Mouse (Mus musculus) G1E (cell line): ENCODE data around the gene Cacna1c. TPM values are rescaled to one million over a fixed set of nuclear protein-coding genes. Genes with fewer than 3 reads are reported as not detected.

Source experiments
- ATAC-seq: 2 replicates; pipeline ENCODE4 v1.8.0; 2016; ENCODE audit warnings: mild to moderate bottlenecking; ENCODE audit not compliant: insufficient number of reproducible peaks, poor library complexity, low FRiP score, severe bottlenecking; ENCODE audit errors: extremely low read depth
- DNase-seq: peaks from one replicate; pipeline ENCODE4 v3.0.0; 2012; ENCODE audit warnings: low spot score
- H3K27me3 ChIP-seq: 2 replicates; pipeline ENCODE4 v1.6.1; 2012; ENCODE audit warnings: mild to moderate bottlenecking, low read length, inconsistent platforms; ENCODE audit not compliant: insufficient read depth
- H3K36me3 ChIP-seq: replicated peaks from 2 replicates; pipeline ENCODE3; 2012; ENCODE audit warnings: mild to moderate bottlenecking, inconsistent platforms
- H3K4me1 ChIP-seq: 2 replicates; pipeline ENCODE4 v1.6.1; 2012; ENCODE audit warnings: low read depth, low read length, inconsistent platforms, mixed read lengths; ENCODE audit not compliant: insufficient read depth
- H3K4me3 ChIP-seq: 2 replicates; pipeline ENCODE4 v1.5.1; 2012; ENCODE audit warnings: low read depth, mild to moderate bottlenecking, inconsistent platforms, low read length, moderate library complexity, mixed read lengths
- H3K9me3 ChIP-seq: replicated peaks from 2 replicates; pipeline ENCODE4 v1.6.1; 2012; ENCODE audit warnings: inconsistent platforms
- CTCF ChIP-seq: IDR thresholded peaks from 2 replicates; pipeline ENCODE4 v1.5.1; 2012; ENCODE audit warnings: low read depth, low read length, inconsistent platforms, mixed read lengths
- GATA1 ChIP-seq: IDR thresholded peaks from 2 replicates; pipeline ENCODE4 v1.6.1; 2012; ENCODE audit warnings: borderline replicate concordance, low read length, inconsistent platforms, mixed read lengths
- GATA2 ChIP-seq: IDR thresholded peaks from 2 replicates; pipeline ENCODE4 v1.6.1; 2012; ENCODE audit warnings: low read depth, low read length, inconsistent platforms, borderline replicate concordance
- POLR2AphosphoS5 ChIP-seq: IDR thresholded peaks from 2 replicates; pipeline ENCODE4 v1.6.1; 2012; ENCODE audit warnings: low read depth, low read length, inconsistent platforms; ENCODE audit not compliant: insufficient replicate concordance
- TAL1 ChIP-seq: conservative IDR thresholded peaks from 2 replicates; pipeline ENCODE4 v1.6.1; 2012; ENCODE audit warnings: low read depth, low read length, inconsistent platforms, mixed read lengths
- polyA plus RNA-seq: library from polyadenylated mRNA; stranded (reverse); fragments of >175 nt; gene quantifications from 2 replicates; pipeline ENCODE4 v1.2.3, GENCODE M21; 2012
- total RNA-seq, 2 experiments: library from RNA; stranded (forward) in 1 of 2; stranded (reverse) in 1 of 2; fragments of 200-1000 nt in 1 of 2; fragments of >200 nt in 1 of 2; fragmentation: Nextera tagmentation in 1 of 2; gene quantifications; 2 replicates each; pipeline ENCODE4 v1.2.3; 2014 to 2017

Cacna1c gene
- total and polyA plus RNA-seq, 3 experiments: 0.11 TPM; not detected in 2

DNA sequence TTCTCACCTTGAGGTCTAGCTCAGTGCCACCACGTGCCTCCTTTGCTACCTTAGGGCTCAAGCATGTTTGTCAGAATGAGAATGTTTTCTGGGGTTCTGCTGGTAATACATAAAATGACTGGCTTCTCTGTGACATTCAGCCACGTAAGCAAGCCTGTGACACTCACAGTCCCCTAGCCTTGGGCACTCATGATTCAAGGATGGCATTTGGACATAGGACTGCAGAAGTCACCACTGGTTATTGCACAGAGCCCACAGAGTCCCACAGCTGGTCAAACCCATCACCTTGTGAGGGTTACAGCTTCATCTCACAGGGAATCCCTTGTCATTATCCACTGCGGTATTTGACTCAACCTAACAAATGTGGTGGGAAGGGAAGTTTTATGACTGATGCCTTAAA, 408.3 kb downstream of the Cacna1c start:
- no peaks in the 10 kb centered on the region for H3K27me3 ChIP-seq
- ATAC-seq (no peak), DNase-seq (no peak)
- no peak overlapping the region for H3K4me3 ChIP-seq
- H3K36me3 ChIP-seq: no peaks in the 10 kb centered on the region
- TF ChIP-seq GATA1 (no peak), CTCF (no peak), TAL1 (no peak), GATA2 (no peak), POLR2AphosphoS5 (no peak)
- H3K4me1 ChIP-seq: no peaks in the 10 kb centered on the region
- H3K9me3 ChIP-seq: peaks cover 82% of the 10 kb centered on the region

- peaks cover 86% of the 10 kb centered on the region for H3K9me3 ChIP-seq
- TF ChIP-seq TAL1: no peak
- no peak for TF ChIP-seq GATA2
- no peak for TF ChIP-seq POLR2AphosphoS5
- H3K4me1 ChIP-seq: no peaks in the 10 kb centered on the region
- no peak overlapping the region for H3K4me3 ChIP-seq
- no peak for DNase-seq
- no peaks in the 10 kb centered on the region for H3K36me3 ChIP-seq
- no peaks in the 10 kb centered on the region for H3K27me3 ChIP-seq
- no peak for ATAC-seq
Observed at GRCm38 (mm10) chr6:118780280-118780679, 415.9 kb downstream of the Cacna1c start.

DNA sequence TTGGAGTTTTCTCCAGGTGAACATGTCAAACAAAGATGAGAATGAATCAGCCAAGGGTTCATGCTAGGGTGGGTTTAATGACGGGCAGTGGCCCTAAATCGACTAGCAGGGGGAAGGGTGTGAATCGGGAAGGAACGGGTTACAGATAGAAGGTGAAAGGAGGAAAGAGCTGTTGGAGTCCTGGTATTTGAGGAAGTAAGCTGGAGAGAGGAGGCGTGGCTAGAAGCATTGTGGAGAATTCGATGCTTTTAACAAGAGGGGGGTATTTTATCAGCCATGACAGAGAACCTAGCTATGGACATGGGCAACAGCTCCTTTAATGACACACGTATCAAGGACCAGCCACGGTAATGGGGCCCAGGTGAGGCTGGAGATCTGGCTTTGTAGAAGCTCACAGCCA, 417.0 kb downstream of the Cacna1c start:
- no peaks in the 10 kb centered on the region for H3K27me3 ChIP-seq
- ATAC-seq: no peak
- H3K36me3 ChIP-seq: no peaks in the 10 kb centered on the region
- peaks cover 91% of the 10 kb centered on the region for H3K9me3 ChIP-seq
- no peaks in the 10 kb centered on the region for H3K4me1 ChIP-seq
- no peak for DNase-seq
- H3K4me3 ChIP-seq: no peak overlapping the region
- TF ChIP-seq CTCF (no peak), GATA1 (no peak), TAL1 (no peak), GATA2 (no peak), POLR2AphosphoS5 (no peak)

DNA sequence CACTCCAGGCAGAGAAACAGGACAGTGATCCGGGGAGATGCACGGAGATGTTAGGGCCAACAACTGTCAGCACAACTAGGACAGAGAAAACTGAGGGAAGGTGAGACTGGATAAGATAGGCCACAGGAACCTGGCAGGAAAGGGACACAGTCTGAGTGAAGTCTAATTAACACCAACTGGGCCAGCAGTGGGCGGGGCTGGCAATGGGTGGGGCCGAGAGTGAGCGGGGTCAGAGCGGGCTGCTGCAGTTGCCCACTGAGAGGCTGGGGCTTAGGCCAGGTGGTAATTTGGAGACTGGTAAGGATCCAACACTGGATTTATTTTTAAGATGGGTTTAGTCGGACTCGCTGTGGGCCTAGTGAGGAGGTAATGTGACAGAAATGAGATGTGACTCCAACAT, 418.8 kb downstream of the Cacna1c start:
- H3K4me3 ChIP-seq: no peak overlapping the region
- DNase-seq: no peak
- peaks cover 89% of the 10 kb centered on the region for H3K9me3 ChIP-seq
- H3K4me1 ChIP-seq: no peaks in the 10 kb centered on the region
- no peaks in the 10 kb centered on the region for H3K36me3 ChIP-seq
- H3K27me3 ChIP-seq: no peaks in the 10 kb centered on the region
- no peak for TF ChIP-seq CTCF
- no peak for ATAC-seq

DNA sequence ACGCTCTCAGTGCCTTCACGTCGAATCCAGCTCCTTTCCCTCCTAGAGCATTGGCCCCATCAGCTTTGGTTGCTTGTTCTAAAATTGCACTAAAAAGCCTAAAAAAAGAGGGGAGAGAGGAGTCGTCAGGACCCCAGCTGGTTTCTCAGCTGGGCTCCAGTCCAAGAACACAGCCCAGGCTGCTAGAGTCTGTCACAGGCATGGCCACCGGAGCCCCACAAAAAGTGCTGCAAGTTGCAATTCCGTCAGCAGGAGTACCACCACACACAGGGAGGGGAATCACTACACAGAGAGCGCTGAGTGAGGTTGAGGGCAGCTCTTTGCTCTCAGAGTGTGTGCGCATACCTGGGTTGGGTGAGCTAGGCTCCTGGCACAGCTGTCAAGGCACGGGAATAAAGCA, 419.8 kb downstream of the Cacna1c start:
- H3K4me1 ChIP-seq: no peaks in the 10 kb centered on the region
- ATAC-seq: no peak

DNA sequence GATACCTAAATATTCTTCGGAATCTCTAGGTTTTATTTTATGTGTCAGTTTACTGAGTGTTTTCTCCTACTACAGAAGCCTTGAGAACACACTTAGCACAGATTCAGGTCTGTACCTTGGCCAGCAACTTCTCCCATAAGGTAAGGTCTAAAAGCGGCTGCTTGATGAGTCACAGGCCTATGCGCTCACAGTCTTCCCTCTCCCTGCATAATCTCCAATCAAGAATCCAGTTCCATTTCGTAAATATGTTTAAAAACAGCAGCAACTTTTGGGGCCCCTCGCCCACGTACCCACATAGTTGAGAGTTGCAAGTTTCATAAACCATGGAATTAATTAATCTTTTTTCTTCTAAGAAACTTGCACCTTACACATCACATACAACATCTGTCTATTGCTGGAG, 423.6 kb downstream of the Cacna1c start:
- no peak overlapping the region for H3K4me3 ChIP-seq
- H3K4me1 ChIP-seq: no peaks in the 10 kb centered on the region
- ATAC-seq: no peak
- TF ChIP-seq POLR2AphosphoS5: no peak
- TF ChIP-seq GATA1: no peak
- TF ChIP-seq GATA2: no peak
- no peak for TF ChIP-seq CTCF
- no peak for TF ChIP-seq TAL1
- H3K9me3 ChIP-seq: peaks cover 87% of the 10 kb centered on the region
- no peaks in the 10 kb centered on the region for H3K36me3 ChIP-seq
- DNase-seq: no peak
- no peaks in the 10 kb centered on the region for H3K27me3 ChIP-seq

More for the DNA sequence above, 419.8 kb downstream of the Cacna1c start:
- no peak for DNase-seq
- Histone ChIP-seq H3K36me3 (no peaks in the 10 kb centered on the region), H3K9me3 (peaks cover 87% of the 10 kb centered on the region), H3K27me3 (no peaks in the 10 kb centered on the region), H3K4me3 (no peak overlapping the region)
- TF ChIP-seq CTCF: no peak
- TF ChIP-seq TAL1: no peak
- TF ChIP-seq GATA1: no peak
- TF ChIP-seq GATA2: no peak
- TF ChIP-seq POLR2AphosphoS5: no peak

GRCm38 (mm10) chr6:118771121-118771520, 425.1 kb downstream of the Cacna1c start:
- Histone ChIP-seq H3K36me3 (no peaks in the 10 kb centered on the region), H3K9me3 (peaks cover 72% of the 10 kb centered on the region), H3K27me3 (no peaks in the 10 kb centered on the region), H3K4me1 (no peaks in the 10 kb centered on the region), H3K4me3 (no peak overlapping the region)
- TF ChIP-seq TAL1 (no peak), POLR2AphosphoS5 (no peak), GATA1 (no peak), CTCF (no peak), GATA2 (no peak)
- DNase-seq (no peak), ATAC-seq (no peak)
